Mouse (Mus musculus) stomach, embryonic 16.5 days (tissue): ENCODE measurements around the gene Ppp1r36. TPM values are rescaled to one million over a fixed set of nuclear protein-coding genes. Genes with fewer than 3 reads are reported as not detected.
"Not testable (repeated sequence)": the region's sequence is repeated elsewhere in the genome, so short reads cannot be mapped to it uniquely, and the experiment has no call there.

Experiments used
- ATAC-seq: fragments of 200-750 bp; cut with Nextera tagmentation; 2 replicates; pipeline ENCODE4 v1.8.0; 2017; ENCODE audit warnings: moderate number of reproducible peaks, moderate TSS enrichment; ENCODE audit not compliant: insufficient read depth, low FRiP score
- H3K27ac ChIP-seq: fragments of 300-500 bp; sonication (generic); 2 replicates; pipeline ENCODE4 v1.5.1; 2014; ENCODE audit warnings: low read length
- H3K27me3 ChIP-seq: fragments of 300-500 bp; sonication (generic); 2 replicates; pipeline ENCODE4 v1.6.1; 2014; ENCODE audit warnings: low read length, control low read depth, mixed read lengths; ENCODE audit not compliant: control insufficient read depth, insufficient read depth
- H3K36me3 ChIP-seq: fragments of 300-500 bp; sonication (generic); 2 replicates; pipeline ENCODE4 v1.6.1; 2014; ENCODE audit warnings: low read length; ENCODE audit not compliant: control insufficient read depth, insufficient read depth
- H3K4me1 ChIP-seq: fragments of 300-500 bp; sonication (generic); 2 replicates; pipeline ENCODE4 v1.6.1; 2014; ENCODE audit warnings: low read length, control low read depth, mixed read lengths; ENCODE audit not compliant: control insufficient read depth, insufficient read depth
- H3K4me2 ChIP-seq: fragments of 300-500 bp; sonication (generic); 2 replicates; pipeline ENCODE4 v1.6.1; 2014; ENCODE audit warnings: low read depth, low read length, mixed read lengths
- H3K4me3 ChIP-seq: fragments of 300-500 bp; sonication (generic); replicated peaks from 2 replicates; pipeline ENCODE4 v1.5.1; 2014; ENCODE audit warnings: mild to moderate bottlenecking, low read length
- H3K9ac ChIP-seq: fragments of 300-500 bp; sonication (generic); 2 replicates; pipeline ENCODE4 v1.6.1; 2014; ENCODE audit warnings: low read length
- H3K9me3 ChIP-seq: fragments of 300-500 bp; sonication (generic); replicated peaks from 2 replicates; pipeline ENCODE4 v1.6.1; 2016; ENCODE audit warnings: low read length, control low read depth; ENCODE audit not compliant: control insufficient read depth
- WGBS: fragments of 180-500 bp; shearing (Covaris S2); extraction: QIAGEN DNeasy Blood & Tissue Kit; methylation state at CpG from one replicate; pipeline ENCODE4 v1.1.7; 2014; 5-methylcytosine and 5-hydroxymethylcytosine counted together
- polyA plus RNA-seq: library from polyadenylated mRNA; unstranded; fragments of >200 nt; fragmentation: Nextera tagmentation; extraction: Ambion mirVana; gene quantifications from 2 replicates; pipeline ENCODE4 v1.2.1, GENCODE M21; 2015

The Ppp1r36 gene
- polyA plus RNA-seq, 1 experiment from 2014 or later, result 3.2 TPM

GRCm38 (mm10) chr12:76452203-76452602, 34.9 kb downstream of the Ppp1r36 start:
- Histone ChIP-seq H3K9ac (no peak overlapping the region), H3K4me1 (peaks cover 4% of the 10 kb centered on the region; the same call in 1 of the 2 replicates), H3K27ac (no peak overlapping the region), H3K9me3 (no peaks in the 10 kb centered on the region), H3K36me3 (no peaks in the 10 kb centered on the region), H3K27me3 (no peaks in the 10 kb centered on the region), H3K4me3 (no peak overlapping the region), H3K4me2 (no peak overlapping the region)
- no peak for ATAC-seq
- WGBS, result 32% methylated on average over 2 of the region's 2 CpGs

GRCm38 (mm10) chr12:76458445-76458844, 41.1 kb downstream of the Ppp1r36 start:
- H3K4me1 ChIP-seq, H3K27me3 ChIP-seq, ATAC-seq, H3K9ac ChIP-seq, H3K4me2 ChIP-seq, H3K36me3 ChIP-seq, H3K9me3 ChIP-seq, H3K4me3 ChIP-seq: not testable (repeated sequence)
- H3K27ac ChIP-seq, result peak overlapping the region; percentile 9; the same call in 1 of the 2 replicates
- WGBS, result 80% methylated on average over 4 of the region's 4 CpGs

GRCm38 (mm10) chr12:76459032-76459431, 41.7 kb downstream of the Ppp1r36 start:
- peak overlapping the region; percentile 44; the same call in 1 of the 2 replicates for H3K27ac ChIP-seq
- no peak overlapping the region for H3K9ac ChIP-seq
- peak; percentile 88 for ATAC-seq
- H3K4me1 ChIP-seq, result peaks cover 8% of the 10 kb centered on the region
- H3K4me2 ChIP-seq, result no peak overlapping the region
- no peaks in the 10 kb centered on the region for H3K9me3 ChIP-seq
- no peak overlapping the region for H3K4me3 ChIP-seq
- WGBS, result 43% methylated on average over 4 of the region's 4 CpGs
- no peaks in the 10 kb centered on the region for H3K27me3 ChIP-seq
- no peaks in the 10 kb centered on the region for H3K36me3 ChIP-seq

GRCm38 (mm10) chr12:76463391-76463790, 46.1 kb downstream of the Ppp1r36 start:
- 84% methylated on average over 9 of the region's 9 CpGs for WGBS
- H3K36me3 ChIP-seq, result no peaks in the 10 kb centered on the region
- H3K27me3 ChIP-seq, result no peaks in the 10 kb centered on the region
- ATAC-seq, result peak; percentile 23; the same call in 1 of the 2 replicates
- no peak overlapping the region for H3K4me2 ChIP-seq
- no peak overlapping the region for H3K4me3 ChIP-seq
- no peak overlapping the region; the same call in 1 of the 2 replicates for H3K27ac ChIP-seq
- peaks cover 11% of the 10 kb centered on the region for H3K4me1 ChIP-seq
- no peak overlapping the region; the same call in 1 of the 2 replicates for H3K9ac ChIP-seq
- no peaks in the 10 kb centered on the region for H3K9me3 ChIP-seq

- H3K27me3 ChIP-seq, result no peaks in the 10 kb centered on the region
- H3K9me3 ChIP-seq, result no peaks in the 10 kb centered on the region
- H3K4me3 ChIP-seq, result no peak overlapping the region
- peak overlapping the region; percentile 17; the same call in 1 of the 2 replicates for H3K27ac ChIP-seq
- H3K4me1 ChIP-seq, result peaks cover 11% of the 10 kb centered on the region
- H3K4me2 ChIP-seq, result no peak overlapping the region
- WGBS, result 51% methylated on average over 12 of the region's 12 CpGs
- H3K36me3 ChIP-seq, result no peaks in the 10 kb centered on the region
- H3K9ac ChIP-seq, result no peak overlapping the region
- 0 out of 2 replicates have a peak, but pooled peaks have one; percentile 38 for ATAC-seq
Measured at GRCm38 (mm10) chr12:76464651-76465252, 47.4 kb downstream of the Ppp1r36 start.

GRCm38 (mm10) chr12:76466651-76467050, 49.3 kb downstream of the Ppp1r36 start:
- Histone ChIP-seq H3K4me1 (peaks cover 11% of the 10 kb centered on the region), H3K4me3 (no peak overlapping the region), H3K27ac (no peak overlapping the region), H3K9ac (no peak overlapping the region), H3K9me3 (no peaks in the 10 kb centered on the region), H3K4me2 (no peak overlapping the region), H3K36me3 (no peaks in the 10 kb centered on the region), H3K27me3 (no peaks in the 10 kb centered on the region)
- ATAC-seq, result no peak
- WGBS, result 70% methylated on average over 7 of the region's 7 CpGs

- no peak for ATAC-seq
- H3K27ac ChIP-seq, result no peak overlapping the region
- no peak overlapping the region for H3K4me3 ChIP-seq
- H3K9ac ChIP-seq, result no peak overlapping the region
- peaks cover 11% of the 10 kb centered on the region for H3K4me1 ChIP-seq
- no peaks in the 10 kb centered on the region for H3K9me3 ChIP-seq
- H3K36me3 ChIP-seq, result no peaks in the 10 kb centered on the region
- no peak overlapping the region for H3K4me2 ChIP-seq
- no peaks in the 10 kb centered on the region for H3K27me3 ChIP-seq
- WGBS, result 55% methylated on average over 7 of the region's 7 CpGs
Measured at GRCm38 (mm10) chr12:76467256-76467655, 49.9 kb downstream of the Ppp1r36 start.

GRCm38 (mm10) chr12:76472046-76472445, 54.7 kb downstream of the Ppp1r36 start:
- Histone ChIP-seq H3K4me3 (no peak overlapping the region), H3K4me2 (no peak overlapping the region), H3K9me3 (no peaks in the 10 kb centered on the region), H3K36me3 (no peaks in the 10 kb centered on the region), H3K27me3 (no peaks in the 10 kb centered on the region), H3K4me1 (no peaks in the 10 kb centered on the region; the same call in 1 of the 2 replicates), H3K27ac (no peak overlapping the region), H3K9ac (no peak overlapping the region)
- 7% methylated on average over 4 of the region's 4 CpGs for WGBS
- no peak for ATAC-seq

- Histone ChIP-seq H3K27ac (no peak overlapping the region), H3K4me2 (no peak overlapping the region), H3K9me3 (no peaks in the 10 kb centered on the region), H3K36me3 (no peaks in the 10 kb centered on the region), H3K27me3 (no peaks in the 10 kb centered on the region), H3K4me3 (no peak overlapping the region), H3K4me1 (peaks cover under 1% of the 10 kb centered on the region; the same call in 1 of the 2 replicates), H3K9ac (no peak overlapping the region)
- no peak for ATAC-seq
- WGBS, result 63% methylated on average over 10 of the region's 10 CpGs
Measured at GRCm38 (mm10) chr12:76473562-76474245, 56.4 kb downstream of the Ppp1r36 start.
